Mouse (Mus musculus) hindbrain, embryonic 14.5 days (tissue): Measurements from ENCODE around the gene Atp8a2. TPM values are rescaled to one million over a fixed set of nuclear protein-coding genes. Genes with fewer than 3 reads are reported as not detected.

Source experiments
- ATAC-seq: fragments of 200-750 bp; cut with Nextera tagmentation; 2 replicates; pipeline ENCODE4 v1.8.0; 2017; ENCODE audit warnings: moderate number of reproducible peaks, mild to moderate bottlenecking, moderate TSS enrichment, moderate library complexity; ENCODE audit not compliant: low FRiP score
- DNase-seq: peaks from one replicate; pipeline ENCODE4 v3.0.0-alpha.2; 2015; ENCODE audit warnings: low spot score
- H3K27ac ChIP-seq: fragments of 300-500 bp; sonication (generic); 2 replicates; pipeline ENCODE4 v1.5.1; 2014; ENCODE audit warnings: mild to moderate bottlenecking, moderate library complexity
- H3K27me3 ChIP-seq: fragments of 300-500 bp; sonication (generic); 2 replicates; pipeline ENCODE4 v1.6.1; 2014; ENCODE audit warnings: mild to moderate bottlenecking, low read length, mixed read lengths; ENCODE audit not compliant: control insufficient read depth, insufficient read depth
- H3K36me3 ChIP-seq: fragments of 300-500 bp; sonication (generic); replicated peaks from 2 replicates; pipeline ENCODE4 v1.6.1; 2014; ENCODE audit not compliant: control insufficient read depth, insufficient read depth
- H3K4me1 ChIP-seq: fragments of 300-500 bp; sonication (generic); replicated peaks from 2 replicates; pipeline ENCODE4 v1.6.1; 2014; ENCODE audit warnings: antibody characterized with exemption, low read length, mixed read lengths; ENCODE audit not compliant: control insufficient read depth, insufficient read depth
- H3K4me2 ChIP-seq: fragments of 300-500 bp; sonication (generic); replicated peaks from 2 replicates; pipeline ENCODE4 v1.6.1; 2014; ENCODE audit warnings: mild to moderate bottlenecking, moderate library complexity
- H3K4me3 ChIP-seq: fragments of 300-500 bp; sonication (generic); replicated peaks from 2 replicates; pipeline ENCODE4 v1.5.1; 2014; ENCODE audit warnings: mild to moderate bottlenecking, low read length
- H3K9ac ChIP-seq: fragments of 300-500 bp; sonication (generic); 2 replicates; pipeline ENCODE4 v1.6.1; 2014
- H3K9me3 ChIP-seq: fragments of 300-500 bp; sonication (generic); 2 replicates; pipeline ENCODE4 v1.6.1; 2016; ENCODE audit warnings: low read length; ENCODE audit not compliant: control insufficient read depth
- WGBS: fragments of 180-500 bp; shearing (Covaris S2); extraction: QIAGEN DNeasy Blood & Tissue Kit; methylation state at CpG from one replicate; pipeline ENCODE4 v1.1.7; 2014; 5-methylcytosine and 5-hydroxymethylcytosine counted together
- polyA plus RNA-seq: library from polyadenylated mRNA; unstranded; fragments of >200 nt; fragmentation: Nextera tagmentation; extraction: Ambion mirVana; gene quantifications from 2 replicates; pipeline ENCODE4 v1.2.1, GENCODE M21; 2014

Atp8a2 gene
- polyA plus RNA-seq, 1 experiment from 2014 or later: 40.3 TPM

DNA sequence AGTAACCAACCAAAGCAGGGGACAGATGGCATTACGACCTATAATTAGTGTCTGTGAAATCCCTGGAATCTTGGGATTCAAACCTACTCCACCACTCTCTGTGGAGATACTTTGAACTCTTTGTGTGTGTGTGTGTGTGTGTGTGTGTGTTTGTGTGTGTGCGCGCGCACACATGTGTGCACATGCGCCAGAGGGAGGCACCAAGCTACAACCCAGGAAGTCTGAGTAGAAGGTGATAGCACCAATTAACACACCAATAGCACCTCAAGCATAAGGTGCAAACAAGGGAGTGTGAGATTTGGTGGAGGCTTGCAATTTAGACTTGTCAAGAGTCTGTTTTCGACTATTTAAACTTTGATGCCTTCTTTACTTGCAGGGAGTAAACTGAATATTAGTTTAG is 308.9 kb downstream of the Atp8a2 start:
- H3K36me3 ChIP-seq: no peaks in the 10 kb centered on the region
- WGBS: 90% methylated on average over 6 of the region's 6 CpGs
- 0 out of 2 replicates have a peak, but pooled peaks cover 6% of the 10 kb centered on the region for H3K4me1 ChIP-seq
- no peak overlapping the region for H3K9ac ChIP-seq
- H3K4me2 ChIP-seq: no peak overlapping the region
- no peaks in the 10 kb centered on the region for H3K9me3 ChIP-seq
- H3K27me3 ChIP-seq: no peaks in the 10 kb centered on the region
- DNase-seq (no peak), ATAC-seq (no peak)
- no peak overlapping the region for H3K27ac ChIP-seq
- no peak overlapping the region for H3K4me3 ChIP-seq

DNA sequence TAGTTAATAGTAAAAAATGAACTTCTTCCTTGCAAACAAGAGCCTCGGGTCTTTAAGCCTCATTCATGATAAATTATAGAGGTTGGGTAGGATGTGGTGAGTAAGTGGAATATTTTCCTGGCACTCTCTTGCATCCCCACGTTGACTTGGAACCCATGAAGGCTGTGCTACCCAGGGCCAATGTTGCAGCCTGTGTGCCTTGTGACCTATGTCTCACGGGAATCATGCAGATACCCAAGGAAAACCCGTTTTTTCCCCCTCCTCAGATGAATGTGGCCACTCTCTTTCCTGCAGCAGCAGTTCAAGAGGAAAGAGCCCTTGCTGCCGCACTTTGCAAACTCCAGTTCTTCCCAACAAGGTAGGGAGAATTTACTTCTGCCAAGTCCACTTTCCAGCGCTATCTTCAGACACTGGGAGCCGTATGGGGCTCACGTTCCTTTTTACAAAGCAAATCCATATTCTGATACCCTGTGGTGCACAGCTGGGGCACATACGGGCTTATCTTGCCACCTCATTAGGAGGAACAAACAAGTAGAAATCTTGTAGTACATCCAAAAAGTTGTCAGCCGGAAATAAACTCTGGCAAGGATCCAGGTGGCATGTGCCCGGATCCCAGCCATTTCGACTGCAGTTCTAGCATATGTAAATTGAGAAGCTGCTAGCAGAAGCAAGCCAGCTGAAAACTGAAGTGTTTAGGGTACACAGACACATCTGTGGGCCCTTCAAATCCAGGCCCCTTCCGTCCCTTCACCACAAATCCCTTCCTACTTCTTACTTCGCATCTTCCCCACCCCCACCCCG is 309.7 kb downstream of the Atp8a2 start:
- peak; percentile 65; the same call in 1 of the 2 replicates for ATAC-seq
- DNase-seq: peak; percentile 76
- H3K36me3 ChIP-seq: no peaks in the 10 kb centered on the region

DNA sequence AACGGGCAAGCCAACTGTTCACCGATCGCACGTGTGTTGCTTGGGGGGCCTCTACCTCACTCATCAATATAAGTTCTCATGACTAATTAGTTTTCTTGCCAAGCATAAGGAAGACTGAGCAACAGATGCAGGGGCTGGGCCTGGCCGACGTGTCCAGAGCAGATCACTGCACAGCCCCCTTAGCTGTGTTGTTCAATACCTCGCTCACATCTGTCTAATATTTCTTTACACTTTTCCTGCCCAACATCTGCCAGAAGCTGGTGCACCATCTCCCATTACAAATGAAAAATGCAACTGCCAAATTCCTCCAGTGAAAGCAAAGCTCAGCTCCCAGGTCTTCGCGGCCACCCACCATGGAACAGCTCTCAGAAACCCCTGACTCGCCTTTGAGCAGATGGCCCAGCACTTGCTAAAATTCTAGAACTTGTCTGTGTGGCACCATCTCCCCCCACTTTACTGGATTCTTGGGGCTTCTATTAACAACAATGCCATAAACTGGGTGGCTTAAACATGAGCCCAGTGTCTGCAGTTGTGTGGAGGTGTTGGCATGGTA is 313.4 kb downstream of the Atp8a2 start:
- 81% methylated on average over 10 of the region's 10 CpGs for WGBS
- Histone ChIP-seq H3K27ac (no peak overlapping the region), H3K27me3 (no peaks in the 10 kb centered on the region), H3K36me3 (no peaks in the 10 kb centered on the region), H3K4me2 (no peak overlapping the region), H3K4me3 (no peak overlapping the region), H3K9me3 (no peaks in the 10 kb centered on the region), H3K9ac (no peak overlapping the region), H3K4me1 (0 out of 2 replicates have a peak, but pooled peaks cover 6% of the 10 kb centered on the region)
- DNase-seq (no peak), ATAC-seq (no peak)

More for the DNA sequence above, 309.7 kb downstream of the Atp8a2 start:
- Histone ChIP-seq H3K4me1 (0 out of 2 replicates have a peak, but pooled peaks cover 6% of the 10 kb centered on the region), H3K4me2 (no peak overlapping the region), H3K27ac (no peak overlapping the region), H3K4me3 (no peak overlapping the region), H3K27me3 (no peaks in the 10 kb centered on the region), H3K9ac (no peak overlapping the region), H3K9me3 (no peaks in the 10 kb centered on the region)
- 52% methylated on average over 15 of the region's 15 CpGs for WGBS

DNA sequence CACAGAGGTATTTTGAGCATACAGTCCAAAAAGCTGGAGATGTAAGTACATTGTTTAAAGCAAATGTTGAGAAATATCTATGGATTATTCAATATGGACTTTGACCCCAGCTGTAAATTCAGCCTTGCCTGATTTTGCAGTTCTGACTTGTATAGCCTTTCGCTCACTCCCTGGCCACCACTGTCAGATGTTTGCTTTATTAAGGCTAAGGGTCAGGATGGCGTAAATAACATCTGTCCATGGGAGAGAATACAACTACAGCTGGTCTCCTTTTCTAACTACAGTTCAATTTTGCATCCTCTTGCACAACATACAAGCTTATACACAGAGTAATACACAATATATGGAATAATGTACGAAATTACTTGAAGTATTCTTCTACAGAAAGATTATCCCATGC is 316.1 kb downstream of the Atp8a2 start:
- Histone ChIP-seq H3K9ac (no peak overlapping the region), H3K4me1 (no peaks in the 10 kb centered on the region), H3K9me3 (no peaks in the 10 kb centered on the region), H3K36me3 (no peaks in the 10 kb centered on the region), H3K4me2 (no peak overlapping the region), H3K27me3 (no peaks in the 10 kb centered on the region), H3K4me3 (no peak overlapping the region), H3K27ac (no peak overlapping the region)
- DNase-seq (no peak), ATAC-seq (no peak)
- 88% methylated on average over 3 of the region's 3 CpGs for WGBS

DNA sequence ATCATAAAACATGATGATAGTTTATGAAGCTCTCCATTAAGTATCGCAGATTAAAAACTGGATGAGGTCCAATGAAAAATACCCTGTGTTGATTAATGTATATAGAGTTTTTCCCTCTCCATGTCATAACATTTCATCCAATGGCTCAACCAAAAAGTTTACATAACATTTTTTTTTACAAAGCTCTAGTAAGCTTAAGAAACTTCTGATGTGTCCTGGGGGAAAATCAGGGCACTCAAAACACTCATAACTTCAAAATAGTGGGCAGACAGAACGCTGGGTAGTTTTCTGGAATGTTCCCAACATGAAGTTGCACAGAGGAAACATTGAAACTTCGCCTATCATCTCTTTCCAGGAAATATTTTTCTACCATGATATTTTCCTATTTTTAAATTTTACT is 318.7 kb downstream of the Atp8a2 start:
- H3K9ac ChIP-seq: no peak overlapping the region
- no peak overlapping the region for H3K4me3 ChIP-seq
- no peak overlapping the region for H3K27ac ChIP-seq
- H3K27me3 ChIP-seq: no peaks in the 10 kb centered on the region
- no peaks in the 10 kb centered on the region for H3K36me3 ChIP-seq
- ATAC-seq (no peak), DNase-seq (no peak)
- no peak overlapping the region for H3K4me2 ChIP-seq
- H3K4me1 ChIP-seq: no peaks in the 10 kb centered on the region
- 88% methylated on average over 3 of the region's 3 CpGs for WGBS
- no peaks in the 10 kb centered on the region for H3K9me3 ChIP-seq

DNA sequence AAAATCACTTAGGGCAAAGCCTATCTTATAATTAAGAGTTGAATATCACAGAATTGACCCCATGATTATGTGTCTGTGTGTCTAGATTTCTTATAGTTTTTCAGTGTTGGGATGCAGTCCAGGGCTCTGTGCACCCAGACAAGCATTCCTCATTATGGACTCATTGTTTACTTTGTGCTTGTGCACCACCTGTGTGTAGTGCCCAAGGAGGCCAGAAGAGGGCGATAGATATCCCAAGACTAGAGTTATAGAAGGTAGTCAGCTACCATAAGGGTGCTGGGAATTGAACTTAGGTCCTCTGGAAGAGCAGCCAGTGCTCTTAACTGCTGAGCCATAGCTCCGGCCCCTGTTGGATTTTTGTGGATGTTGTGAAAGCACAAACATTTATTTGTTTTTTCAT is 320.5 kb downstream of the Atp8a2 start:
- Histone ChIP-seq H3K9ac (no peak overlapping the region), H3K36me3 (no peaks in the 10 kb centered on the region), H3K4me2 (no peak overlapping the region), H3K27ac (no peak overlapping the region), H3K4me3 (no peak overlapping the region), H3K9me3 (no peaks in the 10 kb centered on the region), H3K27me3 (no peaks in the 10 kb centered on the region), H3K4me1 (no peaks in the 10 kb centered on the region)
- ATAC-seq: no peak
- WGBS: 87% methylated on average over 2 of the region's 2 CpGs
- DNase-seq: no peak

DNA sequence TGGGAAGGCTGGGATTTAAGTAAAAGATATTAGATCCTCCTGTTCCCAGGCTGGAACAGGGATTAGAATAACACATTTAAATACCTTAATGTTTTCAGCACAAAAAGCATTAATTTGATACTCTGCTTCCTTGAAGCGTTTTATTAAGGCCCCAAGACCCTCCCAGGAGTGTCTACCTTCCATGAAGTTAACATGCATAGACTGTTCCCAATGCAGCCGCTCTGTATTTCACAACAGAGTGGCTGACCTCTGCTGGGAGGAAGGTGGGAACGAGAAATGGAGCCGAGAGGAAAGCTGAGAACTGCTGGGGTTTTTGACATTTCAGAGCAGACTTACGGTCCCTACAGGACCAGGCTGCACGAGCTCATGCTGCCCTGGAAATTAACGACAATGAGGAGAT is 328.6 kb downstream of the Atp8a2 start:
- no peaks in the 10 kb centered on the region for H3K36me3 ChIP-seq
- peaks cover 4% of the 10 kb centered on the region; the same call in 1 of the 2 replicates for H3K9me3 ChIP-seq
- DNase-seq (no peak), ATAC-seq (no peak)
- no peak overlapping the region for H3K9ac ChIP-seq
- H3K27me3 ChIP-seq: no peaks in the 10 kb centered on the region
- WGBS: 65% methylated on average over 7 of the region's 7 CpGs
- no peaks in the 10 kb centered on the region for H3K4me1 ChIP-seq
- H3K27ac ChIP-seq: no peak overlapping the region
- H3K4me2 ChIP-seq: no peak overlapping the region
- no peak overlapping the region for H3K4me3 ChIP-seq

DNA sequence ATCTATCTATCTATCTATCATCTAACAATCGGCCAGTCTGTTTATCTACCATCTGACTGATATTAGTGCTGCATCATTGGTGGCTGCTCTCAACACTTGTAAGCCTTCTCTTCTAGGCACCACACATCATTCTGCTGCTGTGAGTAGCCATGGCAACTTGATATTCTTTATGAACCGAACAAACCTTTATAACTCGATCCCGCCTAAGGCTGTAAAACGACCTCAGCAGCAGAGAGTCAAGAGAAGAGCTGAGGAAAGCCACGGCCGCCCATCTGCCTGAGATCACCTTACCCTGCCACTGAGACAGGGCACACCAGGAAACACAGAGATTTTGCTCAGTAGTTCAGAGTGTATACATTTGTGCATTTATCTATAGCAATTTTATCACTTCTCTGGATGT is 329.2 kb downstream of the Atp8a2 start:
- no peak overlapping the region for H3K27ac ChIP-seq
- DNase-seq (no peak), ATAC-seq (no peak)
- no peaks in the 10 kb centered on the region for H3K4me1 ChIP-seq
- H3K4me3 ChIP-seq: no peak overlapping the region
- WGBS: 60% methylated on average over 7 of the region's 7 CpGs
- no peak overlapping the region for H3K9ac ChIP-seq
- no peak overlapping the region for H3K4me2 ChIP-seq
- H3K36me3 ChIP-seq: no peaks in the 10 kb centered on the region
- H3K27me3 ChIP-seq: no peaks in the 10 kb centered on the region
- peaks cover 4% of the 10 kb centered on the region; the same call in 1 of the 2 replicates for H3K9me3 ChIP-seq

DNA sequence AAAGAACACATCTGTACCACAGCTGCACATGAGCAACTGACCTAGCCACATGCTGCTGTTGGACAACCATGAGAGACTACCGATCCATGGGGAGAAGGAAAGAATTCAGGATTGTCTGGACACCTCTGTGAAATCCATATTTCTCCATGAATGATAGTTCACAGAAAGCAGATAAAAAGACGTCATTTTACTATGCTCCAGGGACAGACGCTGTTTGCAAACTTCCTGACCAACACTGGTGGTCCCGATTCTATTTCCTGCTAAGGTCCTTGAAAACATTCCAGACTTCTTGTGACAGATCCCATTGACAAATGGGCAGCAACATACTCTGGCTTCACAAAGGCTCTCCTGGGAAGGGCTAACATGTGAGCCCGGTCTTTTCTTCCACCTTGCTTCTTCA is 331.0 kb downstream of the Atp8a2 start:
- H3K9me3 ChIP-seq: peaks cover 4% of the 10 kb centered on the region; the same call in 1 of the 2 replicates
- no peaks in the 10 kb centered on the region for H3K36me3 ChIP-seq
- no peak for DNase-seq
- H3K4me3 ChIP-seq: no peak overlapping the region
- no peaks in the 10 kb centered on the region for H3K4me1 ChIP-seq
- WGBS: 86% methylated on average over 5 of the region's 5 CpGs
- no peak overlapping the region for H3K27ac ChIP-seq
- no peak overlapping the region for H3K9ac ChIP-seq
- H3K27me3 ChIP-seq: no peaks in the 10 kb centered on the region
- no peak overlapping the region for H3K4me2 ChIP-seq
- no peak for ATAC-seq
